Comparison of ENCODE assay signal across 22 mouse cellular contexts in the genomic region with DNA sequence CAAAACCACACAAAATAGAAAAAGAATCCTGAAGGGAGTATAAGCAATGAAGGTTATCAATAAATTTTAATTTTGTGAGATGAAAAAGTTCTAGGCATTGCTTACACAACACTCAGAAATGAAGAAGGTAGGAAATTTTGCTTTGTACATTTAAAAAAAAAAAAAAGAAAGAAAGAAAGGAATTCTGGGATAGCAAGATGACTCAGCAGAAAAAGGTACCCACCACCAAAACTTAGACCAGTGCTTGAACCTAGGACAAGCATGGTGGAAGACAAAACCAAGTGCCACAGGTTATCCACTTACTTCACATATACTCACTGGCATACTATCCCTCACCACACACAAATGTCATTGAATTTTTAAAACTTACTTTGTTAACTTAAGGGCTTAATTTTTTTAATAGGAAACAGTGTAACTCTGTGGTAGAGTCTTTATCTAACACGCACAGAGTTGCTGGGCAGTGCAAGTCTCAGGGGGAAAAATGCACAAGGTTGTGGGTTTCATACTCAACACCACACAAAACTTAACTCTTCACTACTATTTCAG. TPM values are rescaled to one million over a fixed set of nuclear protein-coding genes. Genes with fewer than 3 reads are reported as not detected.
DNase-seq lines count a peak whose midpoint lies in the region; ATAC-seq and TF ChIP-seq lines count a peak whose summit lies in the region.
"Had no signal": no experiment of that assay in that cellular context is flagged by ENCODE, and none has a peak within 500 bp of the region (broad histone marks: within the 10 kb centered on the region; RNA-seq: fewer than 3 reads in every experiment).

No protein-coding gene starts in this region.

- TF ChIP-seq EP300 in ES-Bruce4 (IDR thresholded peaks at IDR 0.05; ENCODE audit: insufficient read depth, low read depth, low read length) (no peak), MEL (IDR thresholded peaks at IDR 0.05; ENCODE audit: low read depth in 1 of 2, low read length in 2 of 2) (peak; percentile 28 to 53; a peak in 3 of 4 replicates)

- TF ChIP-seq RAD21 in MEL (IDR thresholded peaks at IDR 0.05; ENCODE audit: low read depth, low read length) = no peak

- H3K27ac ChIP-seq in ES-Bruce4 (ENCODE audit: insufficient read depth, low read length) (peak overlapping the region; percentile 81), MEL (ENCODE audit: control insufficient read depth, low read depth, low read length) (peak overlapping the region; percentile 30; the same call in 1 of the 2 replicates)
- peak overlapping the region; percentile 84 for H3K27ac ChIP-seq in liver, embryonic 13.5 days
- no peak overlapping the region for H3K27ac ChIP-seq in kidney, embryonic 14.5 days (ENCODE audit: low read depth, low read length)
- H3K27ac ChIP-seq: embryonic facial prominence, embryonic 15.5 days; forebrain, embryonic 10.5 days; heart, embryonic 13.5 days; hindbrain, embryonic 15.5 days had no signal

- H3K4me2 ChIP-seq in liver, embryonic 13.5 days = peak overlapping the region; percentile 8; the same call in 1 of the 2 replicates
- H3K4me2 ChIP-seq in kidney, embryonic 14.5 days (replicated peaks; ENCODE audit: low read depth, low read length) = no peak overlapping the region
- H3K4me2 ChIP-seq: embryonic facial prominence, embryonic 15.5 days; heart, embryonic 13.5 days; hindbrain, embryonic 15.5 days had no signal

- H3K9ac ChIP-seq in ES-Bruce4 (ENCODE audit: low read depth, poor library complexity, severe bottlenecking) (peak overlapping the region; percentile 56), MEL (ENCODE audit: control insufficient read depth, low read depth, low read length, poor library complexity, severe bottlenecking) (no peak overlapping the region)
- H3K9ac ChIP-seq in liver, embryonic 13.5 days = peak overlapping the region; percentile 38; the same call in 1 of the 2 replicates
- no peak overlapping the region for H3K9ac ChIP-seq in kidney, embryonic 14.5 days (ENCODE audit: low read depth, low read length)
- H3K9ac ChIP-seq: embryonic facial prominence, embryonic 15.5 days; heart, embryonic 13.5 days; hindbrain, embryonic 15.5 days had no signal

- H3K4me3 ChIP-seq in ES-Bruce4 (ENCODE audit: low read depth, low read length) (no peak overlapping the region), MEL (ENCODE audit: control insufficient read depth in 1 of 2, insufficient read depth in 1 of 2, low read depth in 2 of 2, low read length in 2 of 2) (no peak overlapping the region; a peak in 1 of 4 replicates)
- no peak overlapping the region for H3K4me3 ChIP-seq in liver, embryonic 13.5 days (replicated peaks)
- no peak overlapping the region for H3K4me3 ChIP-seq in kidney, embryonic 14.5 days (ENCODE audit: low read length)
- H3K4me3 ChIP-seq: embryonic facial prominence, embryonic 15.5 days; erythroblast, embryonic 14.5 days; forebrain, embryonic 10.5 days; heart, embryonic 13.5 days; hindbrain, embryonic 15.5 days had no signal

- peak; percentile 59 for DNase-seq in MEL (ENCODE audit: low read depth, low spot score)
- no peak for DNase-seq in liver, embryonic 13.5 days
- DNase-seq in adrenal gland, adult (ENCODE audit: inconsistent age in 2 of 2, low spot score in 1 of 2) = no peak
- DNase-seq in MN1 (ENCODE audit: low spot score) = no peak
- DNase-seq: adrenal gland, postnatal 10 days; cerebellum, adult 18-20 months; cerebellum, postnatal 10 days; gastrocnemius, postnatal 36 days; heart, adult 11 months; heart, postnatal 36 days had no signal

- H3K36me3 ChIP-seq in ES-Bruce4 (ENCODE audit: control insufficient read depth, insufficient read depth, low read length, poor library complexity, severe bottlenecking) (peaks cover 15% of the 10 kb centered on the region), MEL (ENCODE audit: control insufficient read depth in 1 of 2, insufficient read depth in 2 of 2, low read length in 2 of 2) (peaks cover 16 to 66% of the 10 kb centered on the region in 2 experiments)
- peaks cover 23% of the 10 kb centered on the region for H3K36me3 ChIP-seq in liver, embryonic 13.5 days
- H3K36me3 ChIP-seq in kidney, embryonic 14.5 days (ENCODE audit: control insufficient read depth, insufficient read depth, low read length) = peaks cover 27% of the 10 kb centered on the region

- no peak for ATAC-seq in liver, embryonic 13.5 days (ENCODE audit: low read depth)
- ATAC-seq in megakaryocyte-erythroid progenitor cell, adult 5-6 weeks (replicated peaks; ENCODE audit: low FRiP score, low TSS enrichment, poor library complexity, severe bottlenecking) = peak; percentile 41; the same call in 1 of the 2 replicates
- no peak for ATAC-seq in kidney, embryonic 14.5 days (ENCODE audit: low FRiP score, low TSS enrichment)
- ATAC-seq: CD4-positive, CD25-positive, alpha-beta regulatory T cell, adult 4 months; forebrain, embryonic 14.5 days; intestine, embryonic 16.5 days; Patski had no signal

- WGBS in liver, embryonic 13.5 days (ENCODE audit: insufficient replicate concordance) = 53% methylated on average over 1 of the region's 1 CpGs
- WGBS in kidney, embryonic 14.5 days = 88% methylated on average over 1 of the region's 1 CpGs

- no peaks in the 10 kb centered on the region for H3K27me3 ChIP-seq in ES-Bruce4 (ENCODE audit: control insufficient read depth, insufficient read depth, low read length, poor library complexity, severe bottlenecking)
- H3K27me3 ChIP-seq in MEL (ENCODE audit: control insufficient read depth in 1 of 2, insufficient read depth in 2 of 2, low read length in 2 of 2) = no peaks in the 10 kb centered on the region
- no peaks in the 10 kb centered on the region for H3K27me3 ChIP-seq in liver, embryonic 13.5 days
- H3K27me3 ChIP-seq in kidney, embryonic 14.5 days (ENCODE audit: control insufficient read depth, insufficient read depth, low read length) = no peaks in the 10 kb centered on the region
- H3K27me3 ChIP-seq: embryonic facial prominence, embryonic 15.5 days; heart, embryonic 13.5 days; hindbrain, embryonic 15.5 days; Patski had no signal

- no peaks in the 10 kb centered on the region for H3K9me3 ChIP-seq in ES-Bruce4 (replicated peaks; ENCODE audit: control insufficient read depth, insufficient read depth, low read length, poor library complexity, severe bottlenecking)
- H3K9me3 ChIP-seq in MEL (replicated peaks; ENCODE audit: insufficient read depth, low read length) = no peaks in the 10 kb centered on the region
- no peaks in the 10 kb centered on the region for H3K9me3 ChIP-seq in liver, embryonic 13.5 days (replicated peaks)
- no peaks in the 10 kb centered on the region for H3K9me3 ChIP-seq in kidney, embryonic 14.5 days (ENCODE audit: control insufficient read depth, low read length)
- H3K9me3 ChIP-seq: embryonic facial prominence, embryonic 15.5 days; forebrain, embryonic 10.5 days; heart, embryonic 13.5 days; hindbrain, embryonic 15.5 days had no signal

- H3K4me1 ChIP-seq in ES-Bruce4 (ENCODE audit: control insufficient read depth, insufficient read depth, low read length) = no peaks in the 10 kb centered on the region
- H3K4me1 ChIP-seq in MEL (ENCODE audit: control insufficient read depth in 1 of 2, insufficient read depth in 2 of 2, low read length in 2 of 2) = peaks cover 18 to 33% of the 10 kb centered on the region in 2 experiments
- H3K4me1 ChIP-seq in liver, embryonic 13.5 days (replicated peaks) = peaks cover 58% of the 10 kb centered on the region
- no peaks in the 10 kb centered on the region for H3K4me1 ChIP-seq in kidney, embryonic 14.5 days (ENCODE audit: control insufficient read depth, insufficient read depth, low read length)

- TF ChIP-seq CTCF in ES-Bruce4 (IDR thresholded peaks at IDR 0.05; ENCODE audit: low read depth, low read length) (no peak), MEL (IDR thresholded peaks at IDR 0.05 in 2 of 3, conservative IDR thresholded peaks at IDR 0.05 in 1 of 3; ENCODE audit: control insufficient read depth in 1 of 3, insufficient read depth in 1 of 3, low read depth in 2 of 3, low read length in 3 of 3, poor library complexity in 1 of 3, severe bottlenecking in 1 of 3) (no peak)

- H3K79me2 ChIP-seq in MEL (ENCODE audit: control insufficient read depth, insufficient read depth, low read length, poor library complexity) = peaks cover 12% of the 10 kb centered on the region

- TF ChIP-seq POLR2A in ES-Bruce4 (IDR thresholded peaks at IDR 0.05; ENCODE audit: insufficient read depth, low read length) (no peak), MEL (IDR thresholded peaks at IDR 0.05; ENCODE audit: control insufficient read depth in 1 of 2, insufficient read depth in 1 of 2, low read depth in 1 of 2, low read length in 2 of 2, poor library complexity in 1 of 2) (no peak)

TF ChIP-seq in MEL, 35 proteins besides CTCF, POLR2A, EP300 and RAD21:
- TF ChIP-seq MAFK (IDR thresholded peaks at IDR 0.05; ENCODE audit: borderline replicate concordance, low read depth, low read length) = peak; percentile 90
- 0 out of 2 replicates have a peak, but pooled peaks have one; percentile 29 for TF ChIP-seq GATA1 (IDR thresholded peaks at IDR 0.05; ENCODE audit: low read depth, low read length)
- peak; percentile 68 for TF ChIP-seq TAL1 (IDR thresholded peaks at IDR 0.05; ENCODE audit: low read length)
- no peak for TF ChIP-seq NELFE (IDR thresholded peaks at IDR 0.05; ENCODE audit: low read depth, low read length)
- TF ChIP-seq TBP (IDR thresholded peaks at IDR 0.05; ENCODE audit: low read depth, low read length) = no peak
- no peak for TF ChIP-seq USF1 (IDR thresholded peaks at IDR 0.05; ENCODE audit: low read depth, low read length)
- TF ChIP-seq ZNF384 (IDR thresholded peaks at IDR 0.05; ENCODE audit: low read depth, low read length) = peak; percentile 81
- TF ChIP-seq GABPA (IDR thresholded peaks at IDR 0.05; ENCODE audit: low read depth, low read length) = peak; percentile 87; the same call in 1 of the 2 replicates

RNA-seq across cellular contexts. Expression of gene Ints6, which starts 5.8 kb away (rescaled TPM):
- polyA plus RNA-seq in ES-Bruce4 (2011; ENCODE audit: insufficient read depth, insufficient read length, low read depth, missing spikeins) = 46.3 and 48.4 TPM in 2 replicates
- 29.1 and 31.0 TPM in 2 replicates for total RNA-seq in MEL (2012; rRNA removed)
- 100 to 1,000 TPM in 1 of 2 experiments, 10 to 100 TPM in 1; 27.4 to 150 TPM for polyA plus RNA-seq in MEL (2012; ENCODE audit: insufficient read depth in 1 of 2, insufficient read length in 2 of 2, low read depth in 1 of 2, low replicate concordance in 2 of 2, missing spikeins in 1 of 2)
- 10.5 and 14.5 TPM in 2 replicates for polyA plus RNA-seq in liver, embryonic 13.5 days (2015; fragmentation: Nextera tagmentation; extraction: Ambion mirVana)
- 37.0 and 58.2 TPM in 2 replicates for total RNA-seq in megakaryocyte-erythroid progenitor cell, adult 5-6 weeks (2014; fragmentation: Nextera tagmentation)
- 93.6 and 138 TPM in 2 replicates for total RNA-seq in megakaryocyte-erythroid progenitor cell, adult 5-6 weeks (2017)
- polyA plus RNA-seq in kidney, embryonic 14.5 days (2014; fragmentation: Nextera tagmentation; extraction: Ambion mirVana) = 26.1 and 32.1 TPM in 2 replicates

Comparison
In these comparisons a context has a peak if more than half of its experiments do, and no peak if none do; other contexts are left out.
1. H3K9ac ChIP-seq: peak in ES-Bruce4 (single experiment) and liver, embryonic 13.5 days (single experiment); none in MEL (single experiment) and kidney, embryonic 14.5 days (single experiment).